Mouse (Mus musculus) A20 (cell line): ENCODE measurements around the gene Rbms1.
"Not testable (repeated sequence)": the region's sequence is repeated elsewhere in the genome, so short reads cannot be mapped to it uniquely, and the experiment has no call there.

ENCODE experiments used
- DNase-seq: peaks from one replicate; pipeline ENCODE4 v3.0.0-alpha.2; 2011; ENCODE audit warnings: low read depth, low spot score

Gene Rbms1

DNA sequence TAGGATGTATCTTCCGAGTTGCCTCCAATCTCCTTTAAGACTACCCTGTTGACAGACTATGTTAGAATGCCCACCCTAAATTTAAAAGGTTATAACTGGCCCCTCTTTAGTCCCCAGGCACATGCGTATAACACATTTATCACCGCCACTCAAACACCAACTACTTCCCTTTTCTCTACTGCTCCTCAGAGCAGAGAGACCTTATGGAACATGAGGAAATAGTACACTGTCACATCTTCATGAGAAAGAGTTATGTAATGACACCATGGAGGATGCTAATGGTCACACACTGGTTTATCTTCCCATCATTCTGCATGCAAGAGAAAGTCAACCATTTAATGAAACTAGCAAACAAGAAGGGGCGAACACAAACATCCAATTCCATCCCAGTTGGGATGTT is 114.5 kb downstream of the Rbms1 start:
- DNase-seq = peak; percentile 10

DNA sequence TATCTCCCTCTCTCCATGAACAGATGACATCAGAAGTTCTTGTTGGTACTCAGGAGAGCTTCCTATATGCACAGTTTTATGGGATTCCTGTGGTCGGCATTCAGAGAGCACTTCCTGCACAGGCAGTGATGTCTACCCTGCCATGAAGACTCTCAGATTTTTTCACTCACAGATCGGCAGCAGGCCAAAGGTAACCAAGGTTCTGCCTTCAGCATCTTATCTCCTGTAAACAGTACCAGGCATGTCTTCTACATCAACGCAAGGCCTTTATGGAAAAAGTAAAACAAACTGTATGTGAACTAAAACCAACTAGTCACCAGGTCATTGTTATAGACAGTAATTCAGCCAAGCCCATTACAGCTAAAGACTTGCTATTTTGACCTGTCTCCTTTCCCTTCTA is 115.0 kb downstream of the Rbms1 start:
- DNase-seq = no peak

DNA sequence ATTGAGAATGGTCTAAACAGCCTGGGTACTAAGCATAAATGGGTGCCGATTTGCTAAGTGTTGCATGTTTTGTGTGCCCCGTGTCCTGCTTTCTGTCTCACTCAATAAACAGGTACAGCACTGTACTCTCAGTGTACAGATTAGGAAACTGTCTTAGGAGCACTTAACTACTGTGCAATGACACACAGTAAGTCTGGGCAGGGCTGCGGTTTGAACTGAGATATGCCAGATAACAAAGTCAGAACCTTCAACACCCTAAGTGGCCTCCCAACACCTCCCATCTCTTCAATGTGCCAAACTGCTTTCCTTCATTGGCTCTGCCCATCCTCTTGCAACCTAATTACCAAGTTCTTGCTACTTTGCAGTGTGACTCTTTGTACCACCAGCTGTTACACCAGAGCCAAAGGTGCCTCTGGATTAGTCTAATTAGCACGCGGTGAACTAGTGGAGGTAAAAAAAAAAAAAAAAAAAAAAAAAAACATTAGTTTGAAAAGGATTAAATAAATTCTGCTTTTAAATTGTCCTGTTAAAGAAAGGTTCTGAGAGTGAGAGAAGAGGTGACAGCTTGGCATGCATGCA is 117.6 kb downstream of the Rbms1 start:
- DNase-seq = no peak

DNA sequence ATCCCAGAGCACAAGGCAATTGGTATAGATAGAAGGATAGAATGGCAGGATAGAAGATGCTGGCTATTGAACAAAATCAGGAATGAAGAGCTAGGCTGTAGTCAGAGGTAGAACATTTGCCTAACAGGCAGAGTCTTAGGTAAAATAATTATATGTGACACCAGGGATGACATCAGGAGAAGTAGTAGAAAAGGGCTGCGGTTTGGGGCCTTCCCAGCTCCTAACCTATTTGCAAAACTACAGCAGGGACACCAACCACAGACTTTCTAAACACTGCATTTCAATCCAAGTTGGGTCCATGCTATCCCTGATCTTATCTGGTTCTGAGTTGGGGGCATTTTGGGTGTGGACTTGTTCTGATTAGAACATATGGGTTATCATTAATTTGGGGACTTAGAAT is 118.7 kb downstream of the Rbms1 start:
- DNase-seq = no peak

DNA sequence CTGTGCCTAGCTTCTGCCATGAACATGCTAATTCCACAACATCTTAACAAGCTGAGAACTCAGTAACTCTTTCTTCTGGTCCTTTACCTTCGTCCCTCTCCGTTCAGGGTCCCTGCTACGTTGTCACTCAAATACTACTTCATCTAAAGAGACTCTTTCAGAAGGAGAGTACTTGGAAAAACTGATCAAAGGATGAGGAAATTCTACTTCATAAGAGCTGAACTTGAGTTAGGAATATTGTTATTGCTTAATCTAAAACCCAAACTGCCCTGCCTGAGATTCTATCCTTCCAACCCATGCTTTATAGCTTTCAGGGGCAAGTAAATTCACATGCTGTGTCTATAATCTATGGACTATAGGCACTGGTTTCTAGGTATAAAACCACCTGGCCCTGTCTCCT is 119.4 kb downstream of the Rbms1 start:
- DNase-seq = no peak

DNA sequence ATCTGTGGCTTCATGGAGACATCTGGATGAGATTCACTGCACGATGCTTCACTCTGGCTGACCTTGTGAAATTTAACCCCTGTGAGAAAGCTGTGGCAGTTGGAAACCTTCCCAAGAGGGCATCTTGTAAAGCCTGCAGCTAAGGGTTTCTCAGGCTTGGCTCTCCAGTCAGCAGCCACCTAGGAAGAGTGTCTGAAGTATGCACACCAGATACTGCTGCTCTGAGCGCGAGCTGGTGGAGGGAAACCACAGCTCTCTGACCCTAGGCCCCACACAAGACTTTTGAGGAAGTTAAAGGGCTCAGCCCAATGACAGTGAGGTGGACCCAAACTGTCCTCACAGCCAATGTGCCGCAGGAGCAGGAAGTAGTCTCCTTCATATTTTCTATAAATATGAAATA is 120.0 kb downstream of the Rbms1 start:
- peak; percentile 58 for DNase-seq

DNA sequence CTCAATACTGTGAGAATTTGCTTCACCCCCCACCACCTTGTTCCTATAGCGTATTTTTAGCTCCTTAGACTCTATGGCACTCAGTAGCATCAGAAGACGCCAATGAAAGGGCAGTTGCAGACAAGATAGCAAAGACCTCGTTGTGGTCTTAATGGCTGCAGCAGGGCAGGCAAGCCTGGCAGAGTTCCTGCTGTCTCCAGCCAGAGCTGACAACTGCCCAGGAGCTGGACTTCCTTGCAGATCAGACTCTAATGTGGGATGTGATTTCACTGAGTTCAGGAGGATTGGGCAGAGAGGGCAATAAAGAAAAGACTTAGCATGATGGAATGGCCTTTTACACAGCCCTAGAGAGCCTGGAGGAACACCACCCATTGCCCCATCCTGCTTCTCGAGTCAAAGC is 122.1 kb downstream of the Rbms1 start:
- no peak for DNase-seq

DNA sequence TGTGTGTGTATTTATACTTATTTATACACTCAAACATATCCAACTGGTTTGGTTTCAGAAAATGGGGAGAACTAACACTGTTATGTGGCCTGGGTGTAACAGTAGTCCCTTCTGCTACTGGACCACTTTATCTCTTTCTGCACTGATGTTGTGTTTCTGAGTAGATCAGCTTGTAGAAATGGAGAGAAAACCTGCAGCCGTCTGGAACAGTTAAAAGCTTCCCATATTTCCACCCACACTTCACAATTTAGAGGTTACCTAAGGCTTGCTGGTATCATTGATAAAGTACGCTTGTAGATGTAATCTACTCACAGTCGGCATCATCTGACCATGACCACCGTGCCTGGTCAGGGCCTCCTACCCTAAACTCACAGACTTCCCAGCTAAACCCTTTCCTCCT is 123.5 kb downstream of the Rbms1 start:
- no peak for DNase-seq

DNA sequence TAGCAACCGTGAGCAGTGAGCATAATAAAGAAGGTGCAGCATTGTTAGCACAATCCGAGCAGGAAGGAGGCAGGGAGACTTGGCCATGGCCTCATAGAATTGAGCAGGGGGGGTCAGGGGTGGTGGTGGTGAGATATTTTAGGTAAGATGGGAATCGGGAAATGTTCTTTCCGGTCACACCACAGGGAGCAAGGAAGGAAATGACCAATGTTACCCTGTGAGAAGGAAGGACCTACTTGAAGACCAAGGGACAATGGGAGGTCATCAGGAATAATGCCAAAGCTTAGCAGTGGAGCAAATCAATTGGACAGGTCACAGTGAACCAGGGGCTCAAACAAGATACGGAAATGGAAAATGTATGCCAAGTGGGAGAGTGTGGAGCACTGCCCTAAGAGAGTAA is 124.1 kb downstream of the Rbms1 start:
- DNase-seq = no peak

DNA sequence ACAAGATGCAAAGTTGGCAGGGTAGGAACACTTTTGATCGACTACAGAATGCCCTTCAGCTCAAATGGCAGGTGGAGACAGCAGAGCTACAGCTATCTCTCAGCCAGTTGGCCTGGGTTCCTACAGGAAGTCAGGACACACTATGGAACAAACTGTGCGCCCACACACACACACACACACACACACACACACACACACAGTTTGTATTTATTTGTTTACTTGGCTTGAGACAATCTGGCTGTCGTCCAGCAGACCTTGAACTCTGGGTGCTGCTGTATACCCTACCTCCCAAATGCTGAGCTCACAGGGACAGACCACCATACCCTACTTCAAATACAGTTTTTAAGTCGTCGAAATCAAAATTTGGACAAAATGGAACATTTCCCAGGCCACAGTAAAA is 125.4 kb downstream of the Rbms1 start:
- DNase-seq = no peak

DNA sequence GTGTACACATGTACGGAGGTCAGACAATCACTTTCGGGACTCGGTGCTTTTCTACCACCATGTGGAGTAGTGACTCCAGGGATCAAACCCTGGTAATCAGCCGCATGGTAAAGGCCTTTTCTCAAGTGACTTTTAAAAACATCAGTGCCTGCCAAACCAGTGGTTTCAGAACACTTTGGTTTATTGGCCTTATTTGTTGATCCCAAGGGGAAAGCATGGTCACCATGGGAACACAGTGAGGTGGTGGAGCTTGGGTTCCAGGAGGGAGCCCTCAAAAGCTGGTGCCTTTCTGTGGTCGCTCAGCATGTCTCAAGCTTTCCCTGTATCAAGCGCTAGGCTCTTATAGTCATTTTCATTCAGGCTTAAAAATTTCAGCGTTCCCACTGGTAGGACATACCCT is 126.8 kb downstream of the Rbms1 start:
- DNase-seq = no peak

DNA sequence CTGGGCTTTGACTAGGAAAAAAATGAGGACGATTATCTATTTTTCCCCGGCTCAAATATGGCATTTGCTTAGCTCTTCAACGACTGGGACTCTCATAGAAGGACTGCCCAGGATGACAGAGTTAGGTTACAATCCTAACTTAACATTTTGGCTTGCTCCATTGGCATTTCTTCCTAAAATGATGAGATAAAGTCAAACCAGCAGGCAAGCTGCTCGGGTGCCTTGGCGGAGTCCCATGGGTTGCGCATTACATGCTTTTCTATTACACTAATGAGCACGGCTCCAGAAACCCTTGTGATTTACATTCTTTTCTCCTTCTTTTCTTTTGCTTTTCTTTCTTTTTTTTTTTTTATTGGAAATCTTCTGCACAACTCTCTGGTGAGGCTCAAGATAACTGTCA is 128.7 kb downstream of the Rbms1 start:
- no peak for DNase-seq

DNA sequence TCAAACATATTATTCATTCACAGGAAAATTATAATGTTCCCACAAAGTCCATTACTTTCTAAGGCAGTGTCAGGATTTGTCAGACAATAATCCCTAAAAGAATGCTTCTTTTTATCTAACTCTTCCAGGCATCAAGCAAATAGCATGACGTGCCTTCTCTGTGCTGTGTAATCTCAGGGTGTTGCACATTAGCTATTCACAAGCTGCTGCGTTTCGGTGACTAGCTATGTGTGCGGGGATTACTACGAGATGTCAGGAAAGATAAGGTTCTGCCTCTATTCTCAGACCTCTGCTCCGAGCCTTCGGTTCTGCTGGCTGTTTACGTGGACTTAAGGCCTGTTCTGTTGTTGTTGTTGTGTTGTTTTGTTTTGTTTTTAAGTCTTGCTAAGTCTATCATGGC is 130.7 kb downstream of the Rbms1 start:
- DNase-seq = no peak

DNA sequence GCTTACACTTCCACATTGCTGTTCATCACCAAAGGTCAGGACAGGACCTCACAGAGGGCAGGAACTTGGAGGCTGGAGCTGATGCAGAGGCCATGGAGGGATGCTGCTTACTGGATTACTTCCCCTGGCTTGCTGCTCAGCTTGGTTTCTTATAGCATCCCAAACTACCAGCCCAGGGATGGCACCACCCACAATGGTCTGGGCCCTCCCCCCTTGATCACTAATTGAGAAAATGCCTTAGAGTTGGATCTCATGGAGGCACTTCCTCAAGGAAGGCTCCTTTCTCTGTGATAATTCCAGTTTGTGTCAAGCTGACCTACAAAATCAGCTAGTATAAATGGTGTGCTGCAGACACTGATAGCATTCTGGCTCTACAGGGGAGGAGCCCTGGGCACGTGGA is 132.5 kb downstream of the Rbms1 start:
- DNase-seq = not testable (repeated sequence)

DNA sequence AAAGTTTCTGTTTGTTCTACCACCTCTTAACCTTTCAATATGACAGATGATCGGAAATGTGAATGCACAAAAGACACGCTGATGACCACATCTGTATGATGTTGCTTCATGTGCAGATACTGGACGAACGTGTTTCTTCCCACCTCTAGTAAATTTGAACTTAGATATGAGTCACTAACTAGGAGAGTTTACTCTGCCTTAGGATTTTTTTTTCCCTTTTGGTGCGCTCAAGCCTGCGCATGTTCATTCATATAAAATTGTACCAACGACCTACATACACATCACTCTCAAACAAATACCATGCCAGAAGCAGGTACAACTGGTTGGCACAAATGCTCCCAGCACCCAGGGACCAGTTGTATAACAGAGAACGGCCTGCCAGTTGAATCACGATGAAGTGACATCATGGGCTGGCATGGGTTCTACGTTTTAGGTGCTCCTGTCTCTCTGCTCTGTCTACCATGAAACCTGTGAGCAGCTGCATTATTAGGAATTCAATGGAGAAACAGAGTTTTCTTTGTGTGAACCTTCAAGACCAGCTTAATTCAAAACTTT is 134.0 kb downstream of the Rbms1 start:
- DNase-seq = no peak

DNA sequence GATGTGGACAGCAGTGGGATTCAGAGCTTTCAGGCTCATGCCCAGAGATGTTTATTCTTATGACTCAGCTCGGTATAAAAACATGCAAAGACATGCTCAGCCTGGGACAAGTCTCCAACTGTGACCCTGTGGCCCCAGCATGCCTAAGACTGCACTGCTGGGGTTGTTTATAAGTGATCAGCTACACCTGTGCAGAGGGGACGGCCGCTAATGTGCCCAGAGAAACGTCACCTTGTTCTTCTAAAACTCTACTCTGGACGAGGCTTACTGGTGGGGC is 135.9 kb downstream of the Rbms1 start:
- DNase-seq = no peak

DNA sequence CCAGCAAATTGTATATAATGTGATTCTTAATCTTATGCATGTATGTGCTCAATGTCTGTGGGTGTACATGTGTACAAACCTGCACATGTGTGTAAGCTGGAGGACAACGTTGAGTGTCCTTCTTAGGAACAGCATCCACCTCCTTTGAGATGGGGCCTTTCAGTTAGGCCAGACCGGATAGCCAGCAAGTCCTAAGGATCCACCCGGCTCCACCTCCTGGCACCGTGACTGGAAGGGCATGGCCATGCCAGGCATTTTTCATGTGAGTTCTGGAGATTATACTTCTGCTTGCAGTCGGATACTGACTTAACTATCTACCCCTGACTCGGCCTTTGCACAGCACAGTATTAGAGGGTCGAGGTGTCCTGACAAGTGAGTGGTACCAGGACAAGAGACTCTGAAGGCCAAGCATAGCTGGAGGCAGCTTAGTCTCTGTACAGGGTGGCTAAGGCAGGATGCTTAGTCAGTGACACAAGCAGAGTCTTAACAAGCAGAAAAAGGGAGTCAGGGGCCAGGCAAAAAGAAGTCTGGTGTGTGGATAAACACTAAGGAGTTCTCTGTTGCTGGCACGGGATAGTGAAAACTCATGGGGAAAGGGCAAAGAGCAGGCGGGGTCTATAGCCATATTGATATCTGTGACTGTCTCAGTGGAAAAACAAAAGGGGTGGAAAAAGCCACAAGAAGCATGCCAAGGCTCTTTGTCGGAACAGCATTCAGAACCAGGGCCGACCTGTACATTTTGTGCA is 136.4 kb downstream of the Rbms1 start:
- DNase-seq = no peak

DNA sequence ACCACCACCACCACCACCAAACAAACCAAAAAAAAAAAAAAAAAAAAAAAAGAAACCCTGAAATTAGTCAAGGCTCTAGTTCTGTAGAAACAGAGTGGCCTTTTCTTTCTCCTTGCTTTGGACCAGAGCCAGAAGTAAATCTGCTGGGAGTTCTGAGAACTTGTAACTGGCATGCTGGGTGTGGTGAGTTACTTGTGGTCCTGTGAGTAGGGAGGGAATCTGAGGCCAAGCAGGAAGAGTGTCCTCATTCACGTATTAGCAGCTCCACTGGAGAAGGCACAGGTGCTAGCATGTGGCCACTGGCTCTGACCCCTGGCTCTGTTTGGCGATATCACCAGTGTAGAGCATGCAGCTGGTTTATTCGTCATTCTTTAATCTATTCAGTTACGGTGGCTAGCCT is 137.3 kb downstream of the Rbms1 start:
- DNase-seq = no peak

DNA sequence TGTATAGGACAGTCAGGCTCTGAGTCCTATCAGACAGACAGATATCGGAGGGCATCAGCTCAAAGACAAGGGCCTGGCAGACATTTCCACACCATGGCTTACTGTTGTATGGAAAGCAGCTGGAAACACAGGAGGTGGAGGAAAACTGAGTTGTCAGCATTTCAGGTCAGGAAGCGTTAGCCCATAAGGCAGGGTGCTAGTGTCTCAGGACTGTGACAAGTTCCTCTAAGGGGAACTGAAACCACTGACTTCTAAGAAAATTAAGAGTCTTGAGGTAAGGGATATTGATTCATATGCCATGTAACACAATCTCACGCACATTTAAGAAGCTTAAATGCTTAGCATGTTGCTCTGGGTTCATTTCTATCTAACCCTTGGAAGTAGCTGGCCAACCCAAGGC is 141.4 kb downstream of the Rbms1 start:
- peak; percentile 56 for DNase-seq

DNA sequence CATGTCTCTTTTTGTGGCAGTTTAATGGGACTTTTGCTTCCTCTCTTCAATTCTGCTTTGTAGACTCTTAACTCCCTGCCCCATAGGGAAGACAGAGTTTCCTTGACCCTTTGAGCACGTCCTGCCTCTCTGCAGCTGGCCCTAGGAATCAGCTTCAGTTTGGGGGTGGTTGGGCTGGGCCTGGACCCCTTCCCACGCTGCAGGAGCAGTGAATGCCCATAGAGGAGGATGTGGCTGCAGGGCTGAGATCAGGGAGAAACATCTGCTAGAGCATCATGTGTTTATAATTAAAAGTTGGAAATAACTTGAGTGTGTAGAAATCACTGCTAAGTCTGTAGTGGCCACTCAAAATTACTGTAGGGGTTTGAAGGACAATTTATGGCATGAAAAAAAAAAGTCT is 144.4 kb downstream of the Rbms1 start:
- no peak for DNase-seq

DNA sequence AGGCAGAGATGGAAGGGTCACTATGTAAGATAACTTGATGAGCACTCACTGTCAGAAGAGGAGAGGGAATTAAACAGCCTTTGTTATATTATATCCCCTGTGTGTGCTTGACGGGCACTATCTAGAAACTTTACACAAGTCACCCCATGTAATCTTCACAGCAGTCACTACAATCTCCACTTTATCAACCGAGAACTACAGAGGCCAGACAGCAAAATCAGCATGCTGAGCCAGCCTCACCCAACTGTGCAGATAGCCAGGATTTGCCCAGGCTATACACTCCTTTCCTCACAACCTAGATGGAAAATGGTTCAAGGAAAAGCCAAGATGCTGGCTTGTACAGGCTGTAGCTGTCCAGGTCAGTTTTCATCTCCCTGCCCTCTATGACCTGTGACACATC is 146.7 kb downstream of the Rbms1 start:
- no peak for DNase-seq

DNA sequence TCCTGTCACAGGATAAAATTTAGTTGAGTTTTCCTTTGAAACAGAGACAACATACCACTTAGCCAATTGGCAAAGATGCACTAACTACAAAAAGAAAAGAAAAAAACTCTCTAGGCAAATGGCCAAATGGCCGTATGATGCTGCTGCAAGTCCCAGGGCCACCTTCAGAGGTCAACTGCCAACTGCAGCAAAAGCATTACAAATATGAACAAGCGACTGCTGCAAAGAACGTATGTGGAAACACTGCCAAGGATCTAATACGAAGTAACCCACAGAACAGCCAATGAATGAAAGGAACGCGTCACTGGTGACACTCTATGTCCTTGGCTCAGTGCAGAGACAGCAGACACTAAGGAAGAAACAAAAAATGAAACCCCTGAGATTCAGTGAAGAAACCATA is 148.2 kb downstream of the Rbms1 start:
- no peak for DNase-seq

DNA sequence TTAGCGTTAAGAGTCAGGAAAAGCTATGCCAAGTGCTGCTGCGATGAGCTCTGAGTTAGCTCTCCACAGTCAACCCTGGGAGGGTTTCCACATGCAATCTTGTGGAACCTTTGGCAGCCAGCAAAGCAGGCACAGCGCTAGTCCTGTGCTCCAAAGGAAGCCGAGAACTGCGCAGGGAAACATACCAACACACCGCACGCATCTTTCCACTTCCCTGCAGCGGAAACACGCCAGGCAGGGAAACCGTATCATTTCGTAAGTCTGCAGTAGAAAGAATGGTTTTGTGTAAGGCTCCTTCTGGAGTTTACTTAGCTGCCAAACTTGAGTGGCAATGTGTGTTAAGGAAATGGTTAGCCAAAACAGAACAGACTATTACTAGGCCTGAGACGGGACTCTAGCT is 150.0 kb downstream of the Rbms1 start:
- no peak for DNase-seq

DNA sequence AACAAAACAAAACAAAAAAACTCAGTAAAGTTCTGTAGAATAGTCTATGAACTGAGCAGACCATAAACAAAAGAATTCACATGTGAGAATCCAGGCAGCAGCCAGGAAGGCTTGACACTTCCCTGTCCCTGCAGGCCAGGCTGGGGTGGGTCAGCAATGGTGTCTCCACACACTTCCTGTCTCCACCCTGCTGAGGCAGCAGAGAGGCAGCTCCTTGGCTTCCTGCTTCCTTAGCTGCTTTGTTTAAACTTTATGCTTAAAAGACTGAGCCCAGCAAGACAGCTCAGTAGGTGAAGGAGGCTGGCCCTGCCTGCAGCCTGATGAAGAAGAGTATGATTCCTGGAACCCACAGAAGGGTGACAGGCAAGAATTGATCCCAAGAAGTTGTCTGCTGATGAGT is 152.4 kb downstream of the Rbms1 start:
- peak; percentile 32 for DNase-seq
